Mouse (Mus musculus) small intestine, adult 2 months (tissue): ENCODE measurements at regions not wholly inside any gene's neighbourhood (a gene's known extent, or its start where the extent isn't known, plus 50 kb on each side); places are given as distances from the start of the nearest gene placed in this dataset.

Source experiments
- H3K27ac ChIP-seq: fragments of 200-500 bp; 2 replicates; pipeline ENCODE4 v1.5.1; 2012; ENCODE audit warnings: low read depth, low read length, control low read depth, inconsistent platforms; ENCODE audit not compliant: insufficient read depth
- H3K27me3 ChIP-seq: fragments of 200-500 bp; 2 replicates; pipeline ENCODE4 v1.6.1; 2012; ENCODE audit warnings: mild to moderate bottlenecking, moderate library complexity, low read length, inconsistent platforms; ENCODE audit not compliant: control insufficient read depth, insufficient read depth
- H3K36me3 ChIP-seq: fragments of 200-500 bp; 2 replicates; pipeline ENCODE4 v1.6.1; 2012; ENCODE audit warnings: mild to moderate bottlenecking, low read length, control low read depth, inconsistent platforms; ENCODE audit not compliant: control insufficient read depth, insufficient read depth
- H3K4me1 ChIP-seq: fragments of 200-500 bp; 2 replicates; pipeline ENCODE4 v1.6.1; 2012; ENCODE audit warnings: low read length, inconsistent platforms, mixed read lengths; ENCODE audit not compliant: control insufficient read depth, insufficient read depth, insufficient read length
- H3K4me3 ChIP-seq: fragments of 200-500 bp; 2 replicates; pipeline ENCODE4 v1.5.1; 2012; ENCODE audit warnings: low read depth, mild to moderate bottlenecking, control low read depth, inconsistent platforms, low read length, moderate library complexity
- CTCF ChIP-seq: fragments of 200-500 bp; IDR thresholded peaks from 2 replicates; pipeline ENCODE4 v1.5.1; 2012; ENCODE audit warnings: low read depth, mild to moderate bottlenecking, control low read depth, inconsistent platforms, low read length, moderate library complexity, mixed read lengths; ENCODE audit not compliant: insufficient replicate concordance, insufficient read length; ENCODE audit errors: extremely low read depth
- POLR2A ChIP-seq: fragments of 200-500 bp; IDR thresholded peaks from 2 replicates; pipeline ENCODE4 v1.6.1; 2012; ENCODE audit warnings: low read depth, mild to moderate bottlenecking, control low read depth, inconsistent platforms, low read length, moderate library complexity
- WGBS: fragments of 180-500 bp; shearing (Covaris S2); methylation state at CpG from one replicate; pipeline ENCODE4 v1.1.7; 2018; 5-methylcytosine and 5-hydroxymethylcytosine counted together

- Histone ChIP-seq H3K4me1 (peaks cover 7% of the 10 kb centered on the region), H3K36me3 (no peaks in the 10 kb centered on the region), H3K4me3 (no peak overlapping the region), H3K27ac (no peak overlapping the region), H3K27me3 (no peaks in the 10 kb centered on the region)
- 77% methylated on average over 4 of the region's 4 CpGs for WGBS
- TF ChIP-seq POLR2A (no peak), CTCF (no peak)
Observed at GRCm38 (mm10) chr9:63087195-63087594, 61.6 kb downstream of the Skor1 start.

- Histone ChIP-seq H3K27me3 (no peaks in the 10 kb centered on the region), H3K27ac (no peak overlapping the region), H3K36me3 (no peaks in the 10 kb centered on the region), H3K4me3 (no peak overlapping the region), H3K4me1 (peaks cover 5% of the 10 kb centered on the region)
- 81% methylated on average over 1 of the region's 1 CpGs for WGBS
- TF ChIP-seq POLR2A (no peak), CTCF (no peak)
Observed at GRCm38 (mm10) chr9:63086671-63087070, 62.1 kb downstream of the Skor1 start.

GRCm38 (mm10) chr9:63082830-63083229 lies 65.9 kb downstream of the Skor1 start:
- TF ChIP-seq POLR2A (no peak), CTCF (no peak)
- WGBS = 59% methylated on average over 7 of the region's 7 CpGs

GRCm38 (mm10) chr9:63082311-63082710 lies 66.5 kb downstream of the Skor1 start:
- Histone ChIP-seq H3K27ac (no peak overlapping the region), H3K36me3 (no peaks in the 10 kb centered on the region), H3K27me3 (no peaks in the 10 kb centered on the region), H3K4me1 (no peaks in the 10 kb centered on the region), H3K4me3 (no peak overlapping the region)
- no peak for TF ChIP-seq POLR2A
- no peak for TF ChIP-seq CTCF
- WGBS = 44% methylated on average over 3 of the region's 3 CpGs

More at GRCm38 (mm10) chr9:63082830-63083229, 65.9 kb downstream of the Skor1 start:
- Histone ChIP-seq H3K36me3 (no peaks in the 10 kb centered on the region), H3K27ac (no peak overlapping the region), H3K4me3 (no peak overlapping the region), H3K27me3 (no peaks in the 10 kb centered on the region), H3K4me1 (no peaks in the 10 kb centered on the region)

- Histone ChIP-seq H3K27me3 (no peaks in the 10 kb centered on the region), H3K4me1 (no peaks in the 10 kb centered on the region), H3K4me3 (no peak overlapping the region), H3K36me3 (no peaks in the 10 kb centered on the region), H3K27ac (no peak overlapping the region)
- no peak for TF ChIP-seq POLR2A
- no peak for TF ChIP-seq CTCF
- WGBS = 54% methylated on average over 5 of the region's 5 CpGs
Observed at GRCm38 (mm10) chr9:63080406-63080805, 68.4 kb downstream of the Skor1 start.

- Histone ChIP-seq H3K4me1 (no peaks in the 10 kb centered on the region), H3K4me3 (no peak overlapping the region), H3K27me3 (no peaks in the 10 kb centered on the region), H3K27ac (no peak overlapping the region), H3K36me3 (no peaks in the 10 kb centered on the region)
- 60% methylated on average over 5 of the region's 5 CpGs for WGBS
- TF ChIP-seq POLR2A = no peak
- no peak for TF ChIP-seq CTCF
Observed at GRCm38 (mm10) chr9:63075252-63075651, 73.5 kb downstream of the Skor1 start.

GRCm38 (mm10) chr9:63074803-63075202 lies 74.0 kb downstream of the Skor1 start:
- Histone ChIP-seq H3K4me3 (no peak overlapping the region), H3K27ac (no peak overlapping the region), H3K36me3 (no peaks in the 10 kb centered on the region), H3K27me3 (no peaks in the 10 kb centered on the region), H3K4me1 (no peaks in the 10 kb centered on the region)
- 28% methylated on average over 7 of the region's 7 CpGs for WGBS
- TF ChIP-seq POLR2A (no peak), CTCF (no peak)
